Mouse (Mus musculus): ENCODE results near the gene Rrbp1.

DNA sequence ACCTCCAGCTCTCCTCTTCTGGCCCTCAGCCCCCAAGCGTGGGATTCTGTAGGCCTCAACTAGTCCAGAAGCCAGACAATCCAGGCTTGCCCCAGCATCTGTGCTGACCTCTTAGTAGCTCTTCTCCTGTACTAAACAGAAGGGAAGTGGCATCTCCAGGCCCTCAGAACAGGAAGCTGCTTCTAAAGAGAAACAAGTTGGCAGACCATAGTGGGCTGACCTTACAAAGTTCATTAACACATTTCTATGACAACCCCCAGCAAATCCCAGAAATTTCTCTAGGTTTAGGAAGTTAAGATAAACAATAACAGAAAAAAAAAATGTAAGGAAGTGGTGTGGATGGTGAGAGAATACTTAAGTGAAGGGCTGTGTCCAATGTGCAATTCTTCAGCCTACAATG, 2.0 kb downstream of the Rrbp1 start:
- TF ChIP-seq POLR2A (IDR thresholded peaks at IDR 0.05; ENCODE audit: insufficient read length, low read depth) (no peak), POLR2AphosphoS2 (IDR thresholded peaks at IDR 0.05; ENCODE audit: insufficient read length, low read depth) (no peak), USF1 (IDR thresholded peaks at IDR 0.05; ENCODE audit: low read depth) (no peak), TCF12 (IDR thresholded peaks at IDR 0.05; ENCODE audit: insufficient read depth, poor library complexity, severe bottlenecking) (no peak), TCF3 (IDR thresholded peaks at IDR 0.05; ENCODE audit: insufficient read length, low read depth) (no peak)

All from myocyte (in vitro differentiated cells).